Mouse (Mus musculus) limb, embryonic 11.5 days (tissue): ENCODE data around the gene Ndufa4l2. TPM values are rescaled to one million over a fixed set of nuclear protein-coding genes. Genes with fewer than 3 reads are reported as not detected.

Experiments used
- ATAC-seq: fragments of 200-750 bp; cut with Nextera tagmentation; 2 replicates; pipeline ENCODE4 v1.8.0; 2017; ENCODE audit warnings: low read depth; ENCODE audit not compliant: insufficient number of reproducible peaks, low FRiP score, low TSS enrichment
- DNase-seq: peaks from one replicate; pipeline ENCODE4 v3.0.0-alpha.2; 2015; ENCODE audit warnings: low spot score
- H3K27ac ChIP-seq: fragments of 300-500 bp; sonication (generic); replicated peaks from 2 replicates; pipeline ENCODE4 v1.5.1; 2014; ENCODE audit warnings: low read depth, mild to moderate bottlenecking, low read length
- H3K27me3 ChIP-seq: fragments of 300-500 bp; sonication (generic); 2 replicates; pipeline ENCODE4 v1.6.1; 2014; ENCODE audit warnings: mild to moderate bottlenecking, low read length, mixed read lengths; ENCODE audit not compliant: control insufficient read depth, insufficient read depth
- H3K36me3 ChIP-seq: fragments of 300-500 bp; sonication (generic); 2 replicates; pipeline ENCODE4 v1.6.1; 2014; ENCODE audit warnings: mild to moderate bottlenecking, low read length, moderate library complexity, mixed read lengths; ENCODE audit not compliant: control insufficient read depth, insufficient read depth
- H3K4me1 ChIP-seq: fragments of 300-500 bp; sonication (generic); 2 replicates; pipeline ENCODE4 v1.6.1; 2014; ENCODE audit warnings: low read length, mixed read lengths; ENCODE audit not compliant: control insufficient read depth, insufficient read depth
- H3K4me2 ChIP-seq: fragments of 300-500 bp; sonication (generic); 2 replicates; pipeline ENCODE4 v1.6.1; 2014; ENCODE audit warnings: low read depth, mild to moderate bottlenecking, moderate library complexity; ENCODE audit not compliant: severe bottlenecking
- H3K4me3 ChIP-seq: fragments of 300-500 bp; sonication (generic); 2 replicates; pipeline ENCODE4 v1.5.1; 2014; ENCODE audit warnings: low read depth, low read length
- H3K9ac ChIP-seq: fragments of 300-500 bp; sonication (generic); 2 replicates; pipeline ENCODE4 v1.6.1; 2014; ENCODE audit warnings: mild to moderate bottlenecking, low read length
- H3K9me3 ChIP-seq: fragments of 300-500 bp; sonication (generic); 2 replicates; pipeline ENCODE4 v1.6.1; 2016; ENCODE audit warnings: low read length; ENCODE audit not compliant: control insufficient read depth
- WGBS: fragments of 180-500 bp; shearing (Covaris S2); extraction: QIAGEN DNeasy Blood & Tissue Kit; methylation state at CpG from one replicate; pipeline ENCODE4 v1.1.7; 2014; 5-methylcytosine and 5-hydroxymethylcytosine counted together
- polyA plus RNA-seq: library from polyadenylated mRNA; unstranded; fragments of >200 nt; fragmentation: Nextera tagmentation; extraction: Ambion mirVana; gene quantifications from 2 replicates; pipeline ENCODE4 v1.2.1, GENCODE M21; 2014

Ndufa4l2 gene
- 0.48 and 0.96 TPM in 2 replicates for polyA plus RNA-seq

- 10% methylated on average over 6 of the region's 6 CpGs for WGBS
- H3K27ac ChIP-seq, result no peak within 1 kb of the TSS
- H3K27me3 ChIP-seq, result peaks cover 37% of the 10 kb centered on the region
- peaks cover 71% of the 10 kb centered on the region for H3K4me1 ChIP-seq
- peak within 1 kb of the TSS; percentile 76 for H3K4me2 ChIP-seq
- peak within 1 kb of the TSS; percentile 19; the same call in 1 of the 2 replicates for H3K4me3 ChIP-seq
- H3K9ac ChIP-seq, result peak within 1 kb of the TSS; percentile 37; the same call in 1 of the 2 replicates
- no peaks in the 10 kb centered on the region for H3K9me3 ChIP-seq
- peaks cover 11% of the 10 kb centered on the region for H3K36me3 ChIP-seq
- ATAC-seq (no peak), DNase-seq (no peak)
These were observed at the start of gene Ndufa4l2 for GRCm38 (mm10) chr10:127514764-127515163. Gene Ndufa4l2 (plus strand): TSS chr10:127514967.

- H3K4me1 ChIP-seq, result peaks cover 9% of the 10 kb centered on the region
- 64% methylated on average over 15 of the region's 15 CpGs for WGBS
- ATAC-seq (no peak), DNase-seq (peak; percentile 26)
- H3K4me3 ChIP-seq, result no peak overlapping the region
- H3K36me3 ChIP-seq, result peaks cover 2% of the 10 kb centered on the region; the same call in 1 of the 2 replicates
- H3K9ac ChIP-seq, result 0 out of 2 replicates have a peak overlapping the region, but pooled peaks have one; percentile 7
- no peak overlapping the region for H3K27ac ChIP-seq
- no peak overlapping the region for H3K4me2 ChIP-seq
- no peaks in the 10 kb centered on the region for H3K27me3 ChIP-seq
- H3K9me3 ChIP-seq, result no peaks in the 10 kb centered on the region
These were observed 43.3 kb upstream of the Ndufa4l2 start for GRCm38 (mm10) chr10:127471281-127471988.

DNA sequence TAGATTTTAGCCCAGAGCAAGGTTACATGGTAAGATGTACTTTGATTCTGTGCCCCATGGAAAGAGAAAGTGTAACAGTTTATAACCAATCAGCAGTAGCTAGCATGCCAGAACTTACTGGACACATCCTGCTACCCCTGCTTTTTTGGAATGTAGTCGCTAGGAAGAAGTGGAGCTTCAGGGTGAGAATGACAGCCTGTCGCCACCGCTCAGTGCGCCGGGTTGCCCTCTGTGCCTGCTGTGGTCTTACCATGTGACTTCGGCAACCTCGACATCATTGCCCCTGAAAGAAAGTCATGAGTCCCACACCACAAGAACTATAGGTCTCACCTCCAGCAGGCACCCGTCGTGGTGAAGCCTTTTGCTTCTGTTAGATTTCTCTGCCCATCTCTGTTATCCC is 42.0 kb upstream of the Ndufa4l2 start:
- Histone ChIP-seq H3K4me3 (no peak overlapping the region), H3K36me3 (peaks cover 4% of the 10 kb centered on the region; the same call in 1 of the 2 replicates), H3K9me3 (no peaks in the 10 kb centered on the region), H3K4me1 (peaks cover 9% of the 10 kb centered on the region), H3K27me3 (no peaks in the 10 kb centered on the region), H3K27ac (no peak overlapping the region), H3K9ac (no peak overlapping the region), H3K4me2 (no peak overlapping the region)
- ATAC-seq, result no peak
- whole genome bisulfite sequencing, result 82% methylated on average over 9 of the region's 9 CpGs
- DNase-seq, result no peak

- no peak for DNase-seq
- 95% methylated on average over 4 of the region's 4 CpGs for WGBS
These were observed 39.6 kb upstream of the Ndufa4l2 start for GRCm38 (mm10) chr10:127475175-127475574.

DNA sequence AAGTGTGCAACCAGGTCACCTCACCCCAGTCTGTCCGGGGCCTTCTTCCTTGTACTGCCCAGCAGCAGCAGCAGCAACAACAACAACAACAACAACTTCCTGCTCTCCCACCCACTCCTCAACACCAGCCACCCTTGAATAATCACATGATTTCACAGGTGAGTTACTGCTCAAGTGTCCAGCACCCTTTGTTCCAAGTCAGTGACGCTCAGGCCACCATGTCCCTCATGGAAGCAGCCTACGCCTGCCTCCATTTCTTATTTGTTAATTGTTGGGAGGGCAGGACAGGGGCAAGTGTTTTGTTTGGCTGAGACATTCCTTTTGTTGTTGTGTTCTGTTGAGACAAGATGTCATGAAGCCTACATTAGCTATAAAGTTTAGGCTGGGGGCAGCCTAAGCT is 38.2 kb upstream of the Ndufa4l2 start:
- no peak for DNase-seq
- no peak overlapping the region for H3K27ac ChIP-seq
- H3K4me3 ChIP-seq, result no peak overlapping the region
- H3K9me3 ChIP-seq, result no peaks in the 10 kb centered on the region
- 92% methylated on average over 3 of the region's 3 CpGs for WGBS
- H3K4me2 ChIP-seq, result no peak overlapping the region
- H3K9ac ChIP-seq, result no peak overlapping the region
- H3K4me1 ChIP-seq, result peaks cover 2% of the 10 kb centered on the region; the same call in 1 of the 2 replicates
- H3K27me3 ChIP-seq, result no peaks in the 10 kb centered on the region
- no peak for ATAC-seq
- peaks cover 4% of the 10 kb centered on the region; the same call in 1 of the 2 replicates for H3K36me3 ChIP-seq

More at GRCm38 (mm10) chr10:127475175-127475574, 39.6 kb upstream of the Ndufa4l2 start:
- no peaks in the 10 kb centered on the region for H3K27me3 ChIP-seq
- no peak overlapping the region for H3K4me3 ChIP-seq
- no peak for ATAC-seq
- no peak overlapping the region for H3K27ac ChIP-seq
- H3K36me3 ChIP-seq, result peaks cover 4% of the 10 kb centered on the region; the same call in 1 of the 2 replicates
- H3K4me2 ChIP-seq, result no peak overlapping the region
- peaks cover 9% of the 10 kb centered on the region for H3K4me1 ChIP-seq
- no peaks in the 10 kb centered on the region for H3K9me3 ChIP-seq
- H3K9ac ChIP-seq, result no peak overlapping the region

GRCm38 (mm10) chr10:127477301-127477700 is 37.5 kb upstream of the Ndufa4l2 start:
- H3K27ac ChIP-seq, result no peak overlapping the region
- no peaks in the 10 kb centered on the region for H3K27me3 ChIP-seq
- H3K36me3 ChIP-seq, result peaks cover 2% of the 10 kb centered on the region; the same call in 1 of the 2 replicates
- H3K4me3 ChIP-seq, result no peak overlapping the region
- 84% methylated on average over 7 of the region's 7 CpGs for WGBS
- H3K4me2 ChIP-seq, result no peak overlapping the region
- H3K9ac ChIP-seq, result no peak overlapping the region
- no peaks in the 10 kb centered on the region for H3K4me1 ChIP-seq
- ATAC-seq (no peak), DNase-seq (no peak)
- H3K9me3 ChIP-seq, result no peaks in the 10 kb centered on the region

DNA sequence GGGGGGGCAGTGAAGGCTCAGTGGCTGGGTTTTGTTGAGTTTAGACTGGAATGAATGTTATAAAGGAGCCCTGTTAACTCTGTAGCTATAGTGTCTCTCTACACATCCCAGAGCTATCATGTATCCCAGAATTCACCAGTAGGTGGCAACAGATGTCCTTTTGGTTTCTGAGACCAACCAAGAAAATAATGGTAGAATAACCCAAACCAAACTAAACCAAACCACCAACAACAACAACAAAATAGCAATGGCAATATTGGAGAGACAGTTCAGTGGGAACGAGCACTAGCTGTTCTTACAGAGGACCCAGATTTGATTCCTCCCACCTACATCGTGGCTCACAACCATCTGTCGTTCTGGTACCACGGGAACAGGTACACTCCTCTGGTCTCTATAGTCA is 35.6 kb upstream of the Ndufa4l2 start:
- ATAC-seq (no peak), DNase-seq (no peak)
- WGBS, result 96% methylated on average over 4 of the region's 4 CpGs
- H3K9ac ChIP-seq, result no peak overlapping the region
- peaks cover 5% of the 10 kb centered on the region for H3K36me3 ChIP-seq
- no peak overlapping the region for H3K4me2 ChIP-seq
- no peak overlapping the region for H3K4me3 ChIP-seq
- no peaks in the 10 kb centered on the region for H3K4me1 ChIP-seq
- no peak overlapping the region for H3K27ac ChIP-seq
- no peaks in the 10 kb centered on the region for H3K9me3 ChIP-seq
- H3K27me3 ChIP-seq, result no peaks in the 10 kb centered on the region

DNA sequence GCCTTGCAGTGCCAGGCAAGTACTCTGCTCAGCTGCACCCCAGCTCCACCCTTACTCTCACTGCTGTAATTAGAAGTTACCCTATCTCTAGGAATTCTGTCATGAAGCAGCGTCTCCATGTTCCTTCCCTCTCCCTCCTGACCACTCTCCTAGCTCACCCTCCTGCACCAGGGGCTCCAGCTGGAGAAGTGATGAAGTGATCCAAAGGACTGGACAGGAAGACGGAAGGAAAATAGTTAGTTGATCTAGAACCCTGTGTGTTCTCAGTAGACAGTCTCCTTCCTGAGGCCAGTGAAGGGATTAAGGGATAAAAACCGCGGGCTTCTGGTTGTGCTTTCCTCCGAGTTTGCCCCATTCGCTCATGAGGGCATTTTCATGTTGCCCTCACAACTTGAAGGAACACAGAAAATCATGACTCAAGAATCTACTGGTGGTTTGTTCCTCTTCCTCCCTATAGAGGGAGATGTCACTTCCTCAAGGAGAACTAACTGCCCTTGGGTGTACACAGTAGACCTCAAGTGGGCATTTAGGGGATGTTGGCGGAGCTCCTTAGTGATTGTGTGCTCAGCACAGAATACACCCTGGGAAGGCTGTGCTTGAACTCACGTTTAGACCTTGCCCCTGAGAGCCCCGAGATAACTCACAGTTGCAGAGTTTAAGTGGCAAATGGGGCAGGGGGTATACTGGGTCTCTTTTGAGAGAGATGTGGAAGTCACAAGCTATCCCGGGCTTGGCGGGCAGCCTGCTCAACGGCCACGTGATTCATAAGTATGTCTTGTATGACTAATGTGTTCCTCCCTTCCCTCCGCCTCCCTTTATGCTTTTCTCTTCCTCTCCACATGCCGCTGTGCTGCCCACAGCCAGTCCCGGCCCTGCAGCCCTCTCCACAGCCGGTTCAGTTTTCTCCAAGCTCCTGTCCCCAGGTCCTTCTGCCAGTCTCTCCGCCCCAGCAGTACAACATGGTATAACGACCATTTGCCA is 33.6 kb upstream of the Ndufa4l2 start:
- Histone ChIP-seq H3K36me3 (peaks cover 5% of the 10 kb centered on the region), H3K4me2 (no peak overlapping the region), H3K27ac (no peak overlapping the region), H3K9me3 (no peaks in the 10 kb centered on the region), H3K27me3 (no peaks in the 10 kb centered on the region), H3K4me1 (no peaks in the 10 kb centered on the region), H3K4me3 (no peak overlapping the region), H3K9ac (no peak overlapping the region)
- ATAC-seq, result no peak
- WGBS, result 90% methylated on average over 19 of the region's 19 CpGs
- DNase-seq, result no peak
